Mouse (Mus musculus) midbrain, embryonic 16.5 days (tissue): ENCODE data around the gene Il18. TPM values are rescaled to one million over a fixed set of nuclear protein-coding genes. Genes with fewer than 3 reads are reported as not detected.

Experiments used
- ATAC-seq: fragments of 200-750 bp; cut with Nextera tagmentation; 2 replicates; pipeline ENCODE4 v1.8.0; 2017; ENCODE audit warnings: moderate TSS enrichment
- H3K27ac ChIP-seq: fragments of 300-500 bp; sonication (generic); 2 replicates; pipeline ENCODE4 v1.5.1; 2014; ENCODE audit warnings: mild to moderate bottlenecking, low read length, mixed read lengths
- H3K27me3 ChIP-seq: fragments of 300-500 bp; sonication (generic); 2 replicates; pipeline ENCODE4 v1.6.1; 2014; ENCODE audit warnings: low read depth, low read length, mixed read lengths; ENCODE audit not compliant: control insufficient read depth, insufficient read depth
- H3K36me3 ChIP-seq: fragments of 300-500 bp; sonication (generic); 2 replicates; pipeline ENCODE4 v1.6.1; 2014; ENCODE audit warnings: mild to moderate bottlenecking, low read length, moderate library complexity, mixed read lengths; ENCODE audit not compliant: control insufficient read depth, insufficient read depth
- H3K4me1 ChIP-seq: fragments of 300-500 bp; sonication (generic); 2 replicates; pipeline ENCODE4 v1.6.1; 2014; ENCODE audit warnings: mild to moderate bottlenecking, low read length, mixed read lengths; ENCODE audit not compliant: control insufficient read depth, insufficient read depth
- H3K4me2 ChIP-seq: fragments of 300-500 bp; sonication (generic); 2 replicates; pipeline ENCODE4 v1.6.1; 2014; ENCODE audit warnings: mild to moderate bottlenecking, low read length, mixed read lengths
- H3K4me3 ChIP-seq: fragments of 300-500 bp; sonication (generic); 2 replicates; pipeline ENCODE4 v1.5.1; 2014; ENCODE audit warnings: low read depth, mild to moderate bottlenecking, low read length, moderate library complexity, mixed read lengths
- H3K9ac ChIP-seq: fragments of 300-500 bp; sonication (generic); 2 replicates; pipeline ENCODE4 v1.6.1; 2014; ENCODE audit warnings: low read depth, low read length, mixed read lengths
- H3K9me3 ChIP-seq: fragments of 300-500 bp; sonication (generic); replicated peaks from 2 replicates; pipeline ENCODE4 v1.6.1; 2014; ENCODE audit warnings: mild to moderate bottlenecking, low read length, mixed read lengths; ENCODE audit not compliant: control insufficient read depth, poor library complexity, severe bottlenecking
- WGBS: fragments of 180-500 bp; shearing (Covaris S2); extraction: QIAGEN DNeasy Blood & Tissue Kit; methylation state at CpG from one replicate; pipeline ENCODE4 v1.1.7; 2014; 5-methylcytosine and 5-hydroxymethylcytosine counted together
- polyA plus RNA-seq: library from polyadenylated mRNA; unstranded; fragments of >200 nt; fragmentation: Nextera tagmentation; extraction: Ambion mirVana; gene quantifications from 2 replicates; pipeline ENCODE4 v1.2.1, GENCODE M21; 2015

Gene Il18
- polyA plus RNA-seq, 1 experiment from 2014 or later = 26.0 TPM

DNA sequence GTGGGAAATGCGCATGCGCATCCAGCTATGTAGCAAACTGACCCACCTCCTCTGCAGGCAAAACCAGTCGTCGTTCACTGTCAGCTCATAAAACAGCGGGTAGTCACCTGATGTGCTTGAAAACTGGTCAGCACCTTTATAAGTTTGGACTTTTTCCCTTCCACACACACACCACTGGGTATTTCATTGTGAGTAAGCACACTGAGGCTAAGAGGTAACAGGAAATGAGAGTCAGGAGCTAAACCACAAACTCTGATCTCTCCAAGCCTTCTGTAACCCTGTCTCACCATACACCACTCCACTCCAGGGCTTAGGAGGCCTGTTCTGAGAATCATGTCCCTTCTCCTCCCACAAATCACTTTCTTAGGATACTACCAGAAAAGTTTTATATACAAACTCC, 29.0 kb upstream of the Il18 start:
- Histone ChIP-seq H3K27ac (no peak overlapping the region), H3K9me3 (no peaks in the 10 kb centered on the region), H3K27me3 (no peaks in the 10 kb centered on the region), H3K9ac (no peak overlapping the region), H3K4me1 (peaks cover 13% of the 10 kb centered on the region), H3K36me3 (no peaks in the 10 kb centered on the region), H3K4me3 (no peak overlapping the region), H3K4me2 (no peak overlapping the region)
- no peak for ATAC-seq
- 92% methylated on average over 5 of the region's 5 CpGs for WGBS

DNA sequence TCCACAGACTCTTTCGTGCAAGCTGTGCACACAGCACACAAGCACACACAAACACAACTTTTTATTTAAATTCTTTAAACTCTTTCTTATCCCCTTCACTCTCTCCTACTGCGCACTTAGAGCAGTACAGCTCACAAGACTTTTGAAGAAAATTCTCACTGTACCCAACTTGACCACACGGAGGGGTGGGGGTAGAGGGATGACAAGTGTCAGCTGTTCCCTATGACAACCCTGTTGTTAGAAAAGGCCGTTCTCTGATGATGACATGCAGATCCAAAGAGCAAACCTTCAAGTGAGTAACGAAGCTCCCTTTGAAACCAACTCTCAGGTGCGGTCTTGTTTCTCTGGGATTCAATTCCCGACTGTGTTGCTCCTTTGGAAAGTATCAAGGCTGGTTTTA, 26.8 kb upstream of the Il18 start:
- H3K27ac ChIP-seq = peak overlapping the region; percentile 84; the same call in 1 of the 2 replicates
- H3K4me2 ChIP-seq = peak overlapping the region; percentile 60
- 47% methylated on average over 7 of the region's 7 CpGs for whole genome bisulfite sequencing
- H3K36me3 ChIP-seq = no peaks in the 10 kb centered on the region
- H3K9me3 ChIP-seq = no peaks in the 10 kb centered on the region
- H3K27me3 ChIP-seq = no peaks in the 10 kb centered on the region
- peak overlapping the region; percentile 77 for H3K9ac ChIP-seq
- H3K4me3 ChIP-seq = peak overlapping the region; percentile 69
- H3K4me1 ChIP-seq = peaks cover 13% of the 10 kb centered on the region
- peak; percentile 13; the same call in 1 of the 2 replicates for ATAC-seq

DNA sequence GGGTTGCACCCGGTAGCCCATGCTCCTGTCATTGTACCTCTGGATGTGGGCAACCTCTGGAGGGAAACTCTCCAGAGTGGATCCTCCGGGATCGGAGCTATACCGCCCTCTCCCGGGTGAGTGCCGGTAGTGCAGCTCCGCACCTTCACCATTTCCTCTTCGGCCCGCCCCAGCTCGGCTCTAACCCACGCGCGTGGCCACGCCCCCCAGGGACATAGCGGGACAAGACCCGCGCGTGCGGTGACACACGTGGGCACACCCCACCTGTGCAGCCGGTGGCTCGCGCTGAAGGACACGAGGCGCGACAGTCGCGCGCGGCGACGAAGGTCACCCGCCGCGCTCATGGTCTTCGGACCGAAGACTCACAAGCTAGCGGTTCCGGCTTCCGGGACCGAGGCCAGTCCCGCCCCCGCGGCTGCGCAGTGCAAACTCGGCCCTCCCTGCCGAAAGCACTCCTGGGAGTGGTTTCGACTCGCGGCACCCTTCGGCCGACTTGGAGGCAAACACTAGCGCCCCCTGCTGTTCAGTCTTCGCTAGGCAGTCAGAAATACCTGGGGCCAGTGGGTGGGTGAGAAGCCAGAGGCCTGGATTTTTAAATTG, 26.2 kb upstream of the Il18 start, which contains the start of gene Pts:
Gene Pts, minus strand, starts transcription at position 432 of the 600 bp plus-strand sequence.
- WGBS = under 1% methylated on average over 54 of the region's 54 CpGs

DNA sequence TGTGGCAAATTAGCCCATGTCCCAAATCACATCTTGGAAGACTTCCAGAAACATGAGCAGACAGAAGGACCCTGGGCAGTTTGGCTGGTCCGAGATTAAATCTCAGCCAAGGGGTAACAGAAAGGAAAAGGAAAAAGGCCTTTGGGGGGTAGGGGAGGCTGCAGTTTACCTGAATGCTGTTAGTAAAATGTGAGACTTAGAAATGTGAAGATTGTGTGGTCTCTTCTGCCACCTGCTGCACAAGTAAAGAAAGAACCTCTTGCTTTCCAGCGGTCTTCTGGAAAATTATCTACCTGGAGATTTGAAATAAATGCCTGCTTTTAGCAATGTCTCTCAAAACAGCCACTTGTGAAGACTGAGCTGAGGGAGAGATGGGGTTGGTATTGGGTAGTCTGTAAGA, 23.7 kb upstream of the Il18 start:
- ATAC-seq = no peak
- no peaks in the 10 kb centered on the region for H3K27me3 ChIP-seq
- H3K4me3 ChIP-seq = no peak overlapping the region
- H3K4me1 ChIP-seq = peaks cover 13% of the 10 kb centered on the region
- H3K9ac ChIP-seq = no peak overlapping the region
- H3K27ac ChIP-seq = no peak overlapping the region
- no peaks in the 10 kb centered on the region for H3K36me3 ChIP-seq
- H3K4me2 ChIP-seq = no peak overlapping the region
- WGBS = 20% methylated on average over 2 of the region's 2 CpGs
- no peaks in the 10 kb centered on the region for H3K9me3 ChIP-seq

More for the DNA sequence above, 26.2 kb upstream of the Il18 start, which contains the start of gene Pts:
- Histone ChIP-seq H3K27ac (peak within 1 kb of the TSS; percentile 84), H3K4me1 (peaks cover 13% of the 10 kb centered on the region), H3K36me3 (no peaks in the 10 kb centered on the region), H3K9ac (peak within 1 kb of the TSS; percentile 77), H3K4me2 (peak within 1 kb of the TSS; percentile 60), H3K4me3 (peak within 1 kb of the TSS; percentile 69), H3K9me3 (no peaks in the 10 kb centered on the region), H3K27me3 (no peaks in the 10 kb centered on the region)
- ATAC-seq = peak; percentile 99

DNA sequence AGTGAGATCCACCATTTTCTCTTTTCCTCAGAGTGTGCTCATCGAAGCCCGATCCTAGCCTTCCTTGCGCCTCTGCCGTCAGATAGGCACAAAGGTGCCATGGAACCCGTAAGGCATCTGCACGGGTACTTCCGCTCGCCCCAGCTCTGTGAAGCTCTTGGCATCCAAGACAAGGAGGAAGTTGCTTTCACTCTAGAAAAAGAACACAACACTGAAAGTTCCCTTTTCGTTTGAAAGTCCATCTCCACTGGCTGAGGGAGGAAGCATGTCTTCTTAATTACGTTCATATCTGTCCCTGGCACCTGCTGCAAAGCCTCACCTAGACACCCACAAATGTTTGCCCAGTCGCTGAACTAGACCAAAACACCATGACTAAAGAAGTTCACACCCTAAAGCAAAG, 21.3 kb upstream of the Il18 start:
- Histone ChIP-seq H3K9ac (no peak overlapping the region), H3K4me1 (no peaks in the 10 kb centered on the region), H3K4me2 (no peak overlapping the region), H3K27me3 (no peaks in the 10 kb centered on the region), H3K36me3 (no peaks in the 10 kb centered on the region), H3K4me3 (no peak overlapping the region), H3K9me3 (no peaks in the 10 kb centered on the region), H3K27ac (no peak overlapping the region)
- ATAC-seq = no peak
- 85% methylated on average over 11 of the region's 11 CpGs for WGBS

DNA sequence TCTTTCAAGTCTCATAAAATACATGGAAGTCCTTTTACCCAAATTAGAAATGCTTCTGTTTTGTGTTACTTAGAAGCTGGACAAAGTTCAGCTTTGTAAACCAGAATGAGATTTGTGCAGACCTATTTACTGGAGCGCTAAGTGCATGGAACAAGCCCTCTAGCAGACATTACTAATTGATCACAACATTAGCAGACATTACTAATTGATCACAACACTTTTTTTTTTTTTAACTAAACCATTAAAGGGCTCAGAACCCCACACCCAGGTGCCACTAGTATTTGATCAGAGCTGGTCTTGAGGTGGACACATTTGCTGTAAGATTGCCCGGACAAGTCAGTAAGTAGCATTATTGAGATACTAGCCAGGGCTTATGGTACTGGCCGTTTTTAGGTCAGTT, 20.8 kb upstream of the Il18 start:
- Histone ChIP-seq H3K27ac (no peak overlapping the region), H3K27me3 (no peaks in the 10 kb centered on the region), H3K9ac (no peak overlapping the region), H3K36me3 (no peaks in the 10 kb centered on the region), H3K4me3 (no peak overlapping the region), H3K4me1 (no peaks in the 10 kb centered on the region), H3K4me2 (no peak overlapping the region), H3K9me3 (no peaks in the 10 kb centered on the region)
- no peak for ATAC-seq
- WGBS = 76% methylated on average over 3 of the region's 3 CpGs

DNA sequence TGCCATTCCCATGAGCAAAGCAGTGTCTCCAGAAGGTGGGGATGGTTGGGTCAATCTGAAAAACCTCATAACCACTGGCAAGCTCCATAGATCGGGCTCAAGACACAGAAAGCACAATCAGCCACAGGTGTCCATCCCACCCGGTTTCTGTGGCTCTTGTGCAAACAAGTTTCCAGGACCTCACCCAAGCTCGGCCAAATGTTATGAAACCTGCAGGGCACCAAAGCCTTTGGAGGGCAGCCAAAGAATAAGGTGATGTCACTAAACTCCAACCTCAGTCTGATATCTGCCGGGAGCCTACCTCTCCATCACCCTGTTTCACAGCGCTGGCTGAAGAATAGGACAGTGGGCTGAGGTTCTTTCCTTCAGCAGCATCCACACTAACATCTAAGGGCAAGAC, 18.7 kb upstream of the Il18 start:
- H3K27me3 ChIP-seq = no peaks in the 10 kb centered on the region
- ATAC-seq = no peak
- WGBS = 86% methylated on average over 5 of the region's 5 CpGs

DNA sequence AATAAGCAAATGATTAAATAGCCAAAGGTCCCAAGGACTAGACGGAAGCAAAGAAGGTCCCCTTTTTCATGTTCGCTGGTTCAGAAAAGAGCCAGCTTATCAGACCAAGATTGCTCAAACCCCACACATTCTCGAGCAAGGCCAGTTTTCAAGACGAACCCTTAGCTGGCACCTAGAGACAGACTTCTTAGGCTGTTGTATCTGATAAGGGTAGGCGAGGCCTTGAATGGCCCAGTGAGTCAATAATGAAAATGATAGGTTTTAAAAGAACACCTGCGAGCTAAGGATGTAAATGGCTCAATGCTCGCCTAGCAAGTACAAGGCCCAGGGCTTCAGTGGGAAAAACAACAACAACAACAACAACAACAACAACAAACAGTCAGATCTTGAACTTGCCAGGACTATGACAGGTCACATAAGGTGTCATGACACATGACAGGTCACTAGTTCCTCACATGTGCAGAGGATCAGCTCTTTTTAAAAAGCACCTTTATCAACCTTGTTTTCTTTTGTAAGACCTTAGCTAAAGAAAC, 18.0 kb upstream of the Il18 start:
- Histone ChIP-seq H3K9me3 (no peaks in the 10 kb centered on the region), H3K9ac (no peak overlapping the region), H3K36me3 (no peaks in the 10 kb centered on the region), H3K27ac (no peak overlapping the region), H3K4me1 (no peaks in the 10 kb centered on the region), H3K4me2 (no peak overlapping the region), H3K4me3 (no peak overlapping the region), H3K27me3 (no peaks in the 10 kb centered on the region)
- no peak for ATAC-seq
- 86% methylated on average over 7 of the region's 7 CpGs for WGBS

More for the DNA sequence above, 18.7 kb upstream of the Il18 start:
- H3K27ac ChIP-seq = no peak overlapping the region
- H3K9ac ChIP-seq = no peak overlapping the region
- no peaks in the 10 kb centered on the region for H3K9me3 ChIP-seq
- H3K4me1 ChIP-seq = no peaks in the 10 kb centered on the region
- H3K4me2 ChIP-seq = no peak overlapping the region
- no peak overlapping the region for H3K4me3 ChIP-seq
- no peaks in the 10 kb centered on the region for H3K36me3 ChIP-seq

DNA sequence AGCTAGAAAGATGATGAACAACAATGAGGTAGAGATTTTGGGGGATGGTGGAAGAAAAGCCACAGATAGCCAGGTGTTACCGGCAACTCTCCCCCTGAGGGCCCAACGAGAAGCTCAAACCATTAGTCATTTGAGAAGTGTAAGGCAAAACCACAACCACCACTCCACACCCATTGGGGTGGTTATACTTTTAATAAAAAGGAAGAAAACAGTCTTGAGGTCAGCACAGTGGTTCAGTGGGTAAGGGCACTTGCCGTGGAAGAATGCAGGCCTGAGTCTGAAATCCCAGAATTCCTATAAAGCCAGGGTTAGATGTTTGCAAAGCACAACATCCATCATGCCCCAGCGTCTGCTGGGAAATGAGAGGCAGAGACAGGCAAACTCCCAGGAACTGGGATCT, 17.3 kb upstream of the Il18 start:
- no peak overlapping the region for H3K4me3 ChIP-seq
- ATAC-seq = no peak
- H3K27ac ChIP-seq = no peak overlapping the region
- H3K36me3 ChIP-seq = no peaks in the 10 kb centered on the region
- H3K4me1 ChIP-seq = no peaks in the 10 kb centered on the region
- no peak overlapping the region for H3K4me2 ChIP-seq
- H3K27me3 ChIP-seq = no peaks in the 10 kb centered on the region
- H3K9ac ChIP-seq = no peak overlapping the region
- 84% methylated on average over 4 of the region's 4 CpGs for WGBS
- H3K9me3 ChIP-seq = no peaks in the 10 kb centered on the region
